Mouse (Mus musculus) stomach, postnatal 0 days (tissue): ENCODE measurements around the gene Wrap53. TPM values are rescaled to one million over a fixed set of nuclear protein-coding genes. Genes with fewer than 3 reads are reported as not detected.

Experiments used
- ATAC-seq: fragments of 200-750 bp; cut with Nextera tagmentation; 2 replicates; pipeline ENCODE4 v1.8.0; 2017; ENCODE audit not compliant: low FRiP score, low TSS enrichment
- DNase-seq: peaks from one replicate; pipeline ENCODE4 v3.0.0-alpha.2; 2016; ENCODE audit warnings: low spot score
- H3K27ac ChIP-seq: fragments of 300-500 bp; sonication (generic); replicated peaks from 2 replicates; pipeline ENCODE4 v1.5.1; 2014; ENCODE audit warnings: mild to moderate bottlenecking, control low read depth
- H3K27me3 ChIP-seq: fragments of 300-500 bp; sonication (generic); 2 replicates; pipeline ENCODE4 v1.6.1; 2014; ENCODE audit warnings: low read length; ENCODE audit not compliant: control insufficient read depth, insufficient read depth
- H3K36me3 ChIP-seq: fragments of 300-500 bp; sonication (generic); 2 replicates; pipeline ENCODE4 v1.6.1; 2014; ENCODE audit warnings: low read length, mixed read lengths; ENCODE audit not compliant: control insufficient read depth, insufficient read depth
- H3K4me1 ChIP-seq: fragments of 300-500 bp; sonication (generic); replicated peaks from 2 replicates; pipeline ENCODE4 v1.6.1; 2014; ENCODE audit warnings: antibody characterized with exemption; ENCODE audit not compliant: control insufficient read depth, insufficient read depth
- H3K4me2 ChIP-seq: fragments of 300-500 bp; sonication (generic); replicated peaks from 2 replicates; pipeline ENCODE4 v1.6.1; 2014; ENCODE audit warnings: low read depth, mild to moderate bottlenecking, control low read depth, moderate library complexity
- H3K4me3 ChIP-seq: fragments of 300-500 bp; sonication (generic); 2 replicates; pipeline ENCODE4 v1.5.1; 2014; ENCODE audit warnings: low read depth, low read length, control low read depth
- H3K9ac ChIP-seq: fragments of 300-500 bp; sonication (generic); 2 replicates; pipeline ENCODE4 v1.6.1; 2014; ENCODE audit warnings: mild to moderate bottlenecking, low read length, control low read depth, mixed read lengths
- H3K9me3 ChIP-seq: fragments of 300-500 bp; sonication (generic); 2 replicates; pipeline ENCODE4 v1.6.1; 2016; ENCODE audit warnings: low read length; ENCODE audit not compliant: control insufficient read depth
- CTCF ChIP-seq: IDR thresholded peaks from 2 replicates; pipeline ENCODE4 v1.5.1; 2016; ENCODE audit warnings: antibody characterized with exemption, low read depth, mild to moderate bottlenecking, moderate library complexity
- EP300 ChIP-seq: optimal IDR thresholded peaks from 2 replicates; pipeline ENCODE3; 2016; ENCODE audit warnings: antibody characterized with exemption
- WGBS: fragments of 180-500 bp; shearing (Covaris S2); extraction: QIAGEN DNeasy Blood & Tissue Kit; methylation state at CpG from one replicate; pipeline ENCODE4 v1.1.7; 2014; 5-methylcytosine and 5-hydroxymethylcytosine counted together
- polyA plus RNA-seq: library from polyadenylated mRNA; unstranded; fragments of >200 nt; fragmentation: Nextera tagmentation; extraction: Ambion mirVana; gene quantifications from 2 replicates; pipeline ENCODE4 v1.2.1, GENCODE M21; 2015

The Wrap53 gene
- polyA plus RNA-seq, 1 experiment from 2014 or later = 9.0 TPM

GRCm38 (mm10) chr11:69613553-69614256, 33.6 kb upstream of the Wrap53 start:
- ATAC-seq (peak; percentile 67), DNase-seq (peak; percentile 86)
- H3K9me3 ChIP-seq = no peaks in the 10 kb centered on the region
- H3K4me1 ChIP-seq = no peaks in the 10 kb centered on the region
- 15% methylated on average over 19 of the region's 19 CpGs for WGBS
- no peak overlapping the region for H3K4me3 ChIP-seq
- H3K36me3 ChIP-seq = no peaks in the 10 kb centered on the region
- peak overlapping the region; percentile 35; the same call in 1 of the 2 replicates for H3K9ac ChIP-seq
- peak overlapping the region; percentile 36; the same call in 1 of the 2 replicates for H3K4me2 ChIP-seq
- no peak for TF ChIP-seq EP300
- TF ChIP-seq CTCF = peak; percentile 90
- H3K27me3 ChIP-seq = no peaks in the 10 kb centered on the region
- no peak overlapping the region for H3K27ac ChIP-seq

DNA sequence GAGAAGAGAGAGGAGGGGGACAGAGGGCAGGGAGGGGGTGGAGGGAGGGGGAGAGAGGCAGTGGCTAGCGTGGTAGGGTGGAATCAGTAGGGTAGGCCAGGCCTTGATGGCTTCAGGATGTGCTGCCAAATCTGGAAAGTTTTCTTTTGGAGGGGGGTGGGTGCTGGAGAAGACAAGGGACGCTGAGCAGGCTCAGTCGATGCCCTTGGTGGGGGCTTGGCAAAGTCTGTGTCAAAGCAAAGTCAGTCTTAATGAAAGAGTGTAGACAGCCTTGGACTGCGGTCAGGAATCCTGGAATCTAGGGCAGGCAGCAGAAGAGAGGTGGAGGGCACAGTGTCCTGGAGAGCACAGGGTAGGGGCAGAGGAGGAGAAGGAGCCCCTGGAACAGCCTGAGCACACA, 30.8 kb upstream of the Wrap53 start:
- no peaks in the 10 kb centered on the region for H3K4me1 ChIP-seq
- H3K27me3 ChIP-seq = no peaks in the 10 kb centered on the region
- 59% methylated on average over 4 of the region's 4 CpGs for WGBS
- H3K9me3 ChIP-seq = no peaks in the 10 kb centered on the region
- no peaks in the 10 kb centered on the region for H3K36me3 ChIP-seq
- TF ChIP-seq CTCF = no peak
- no peak for TF ChIP-seq EP300
- H3K4me3 ChIP-seq = no peak overlapping the region
- no peak overlapping the region for H3K9ac ChIP-seq
- DNase-seq (no peak), ATAC-seq (no peak)
- H3K27ac ChIP-seq = no peak overlapping the region
- H3K4me2 ChIP-seq = no peak overlapping the region

DNA sequence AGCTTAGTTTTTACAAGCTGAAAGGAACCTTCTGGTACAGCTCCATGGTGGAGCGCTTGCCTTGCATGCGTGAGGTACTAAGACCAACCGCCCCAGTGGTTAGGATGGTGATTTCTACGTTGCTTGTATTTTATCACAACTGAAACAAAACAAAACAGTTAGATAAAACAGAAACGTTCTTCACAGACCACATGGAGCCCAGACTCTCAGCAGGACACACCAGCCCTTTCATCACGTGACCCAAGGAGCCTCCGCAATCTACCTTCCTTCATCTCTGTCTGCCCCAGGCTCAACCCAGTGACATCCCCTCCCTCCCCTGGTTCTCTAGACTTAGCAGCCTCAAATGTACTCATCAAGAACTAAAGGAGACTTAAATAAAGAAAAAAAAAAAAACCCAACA, 29.4 kb upstream of the Wrap53 start:
- DNase-seq = no peak

DNA sequence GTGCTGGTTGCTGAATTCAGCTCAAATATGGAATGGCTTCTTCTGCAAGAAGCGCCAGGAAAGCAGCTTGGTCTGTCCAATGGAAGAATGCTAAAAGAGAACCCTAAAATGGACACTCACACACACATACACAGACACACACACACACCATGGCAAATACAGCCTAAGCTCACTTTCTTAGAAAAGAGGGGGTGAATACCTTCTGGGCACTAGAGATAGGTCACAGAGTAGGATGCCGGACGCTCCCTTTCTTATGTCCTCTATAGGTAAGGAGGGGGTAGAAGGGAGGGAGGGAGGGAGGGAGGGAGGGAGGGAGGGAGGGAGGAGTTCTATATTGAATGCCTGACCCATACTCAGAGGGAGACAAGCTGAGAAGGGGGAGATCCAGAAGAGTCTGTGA, 28.5 kb upstream of the Wrap53 start:
- DNase-seq (no peak), ATAC-seq (no peak)
- Histone ChIP-seq H3K4me3 (no peak overlapping the region), H3K27me3 (no peaks in the 10 kb centered on the region), H3K9ac (no peak overlapping the region), H3K4me2 (no peak overlapping the region), H3K9me3 (no peaks in the 10 kb centered on the region), H3K4me1 (no peaks in the 10 kb centered on the region), H3K36me3 (no peaks in the 10 kb centered on the region), H3K27ac (no peak overlapping the region)
- TF ChIP-seq CTCF (no peak), EP300 (no peak)
- WGBS = 72% methylated on average over 3 of the region's 3 CpGs

More for the DNA sequence above, 29.4 kb upstream of the Wrap53 start:
- Histone ChIP-seq H3K27me3 (no peaks in the 10 kb centered on the region), H3K9ac (no peak overlapping the region), H3K4me1 (no peaks in the 10 kb centered on the region), H3K4me2 (no peak overlapping the region), H3K4me3 (no peak overlapping the region), H3K36me3 (no peaks in the 10 kb centered on the region), H3K27ac (no peak overlapping the region), H3K9me3 (no peaks in the 10 kb centered on the region)
- WGBS = 62% methylated on average over 7 of the region's 7 CpGs
- TF ChIP-seq EP300 (no peak), CTCF (no peak)
- no peak for ATAC-seq

- ATAC-seq (no peak), DNase-seq (no peak)
- H3K27ac ChIP-seq = no peak overlapping the region
- H3K4me1 ChIP-seq = no peaks in the 10 kb centered on the region
- no peaks in the 10 kb centered on the region for H3K27me3 ChIP-seq
- H3K4me3 ChIP-seq = no peak overlapping the region
- TF ChIP-seq CTCF = no peak
- TF ChIP-seq EP300 = no peak
- no peak overlapping the region for H3K4me2 ChIP-seq
- H3K36me3 ChIP-seq = no peaks in the 10 kb centered on the region
- no peaks in the 10 kb centered on the region for H3K9me3 ChIP-seq
- no peak overlapping the region for H3K9ac ChIP-seq
- 86% methylated on average over 2 of the region's 2 CpGs for WGBS
These were observed 26.8 kb upstream of the Wrap53 start for GRCm38 (mm10) chr11:69606832-69607231.

DNA sequence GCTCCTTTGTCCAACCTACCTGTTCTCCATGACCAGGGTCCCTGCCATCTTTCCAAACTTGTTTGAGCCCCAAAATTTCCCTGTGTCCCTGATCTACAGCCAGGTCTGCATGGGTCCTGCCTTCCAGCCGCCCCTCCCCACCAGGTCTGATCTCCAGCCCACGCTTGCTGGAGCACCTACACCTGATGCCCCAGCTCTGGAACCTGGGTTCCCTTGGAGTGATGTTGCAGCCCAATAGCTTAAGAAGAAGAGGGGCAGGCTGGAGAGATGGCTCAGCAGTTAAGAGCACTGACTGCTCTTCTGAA, 26.4 kb upstream of the Wrap53 start:
- no peak overlapping the region for H3K9ac ChIP-seq

More for the DNA sequence above, 26.4 kb upstream of the Wrap53 start:
- DNase-seq (no peak), ATAC-seq (no peak)
- no peaks in the 10 kb centered on the region for H3K9me3 ChIP-seq
- H3K4me2 ChIP-seq = peak overlapping the region; percentile 74
- WGBS = 58% methylated on average over 2 of the region's 2 CpGs
- TF ChIP-seq EP300 (no peak), CTCF (no peak)
- no peak overlapping the region for H3K27ac ChIP-seq
- H3K4me1 ChIP-seq = no peaks in the 10 kb centered on the region
- no peaks in the 10 kb centered on the region for H3K36me3 ChIP-seq
- H3K4me3 ChIP-seq = peak overlapping the region; percentile 51
- H3K27me3 ChIP-seq = no peaks in the 10 kb centered on the region
